Mouse (Mus musculus): Measurements from ENCODE around the gene Nr1h2. TPM values are rescaled to one million over a fixed set of nuclear protein-coding genes. Genes with fewer than 3 reads are reported as not detected.

Nr1h2 gene
- polyA plus RNA-seq, 1 experiment from 2014 or later, result 80.6 TPM

GRCm38 (mm10) chr7:44538756-44539624 lies 14.8 kb downstream of the Nr1h2 start:
- Histone ChIP-seq H3K27me3 (ENCODE audit: insufficient read depth, low read length) (no peaks in the 10 kb centered on the region), H3K4me2 (ENCODE audit: low read length) (no peak overlapping the region), H3K4me1 (replicated peaks; ENCODE audit: insufficient read depth, low read length) (no peaks in the 10 kb centered on the region), H3K9ac (ENCODE audit: low read depth, low read length) (no peak overlapping the region), H3K36me3 (ENCODE audit: insufficient read depth, low read length) (peaks cover 37% of the 10 kb centered on the region), H3K4me3 (replicated peaks; ENCODE audit: low read depth, low read length) (no peak overlapping the region), H3K9me3 (replicated peaks; ENCODE audit: low read length) (no peaks in the 10 kb centered on the region), H3K27ac (no peak overlapping the region)
- DNase-seq (ENCODE audit: low spot score) (no peak), ATAC-seq (replicated peaks; ENCODE audit: low FRiP score, low read depth) (no peak)
- no peak for TF ChIP-seq CTCF (IDR thresholded peaks at IDR 0.05; ENCODE audit: low read depth)
- 91% methylated on average over 41 of the region's 41 CpGs for WGBS

GRCm38 (mm10) chr7:44537496-44537895 lies 16.3 kb downstream of the Nr1h2 start:
- 90% methylated on average over 13 of the region's 13 CpGs for WGBS
- Histone ChIP-seq H3K4me2 (ENCODE audit: low read length) (no peak overlapping the region), H3K4me3 (replicated peaks; ENCODE audit: low read depth, low read length) (no peak overlapping the region), H3K9ac (ENCODE audit: low read depth, low read length) (no peak overlapping the region), H3K36me3 (ENCODE audit: insufficient read depth, low read length) (peaks cover 35% of the 10 kb centered on the region), H3K27ac (no peak overlapping the region), H3K9me3 (replicated peaks; ENCODE audit: low read length) (no peaks in the 10 kb centered on the region), H3K27me3 (ENCODE audit: insufficient read depth, low read length) (no peaks in the 10 kb centered on the region), H3K4me1 (replicated peaks; ENCODE audit: insufficient read depth, low read length) (no peaks in the 10 kb centered on the region)
- DNase-seq (ENCODE audit: low spot score) (no peak), ATAC-seq (replicated peaks; ENCODE audit: low FRiP score, low read depth) (no peak)
- TF ChIP-seq CTCF (IDR thresholded peaks at IDR 0.05; ENCODE audit: low read depth), result no peak

- no peak for DNase-seq (ENCODE audit: low spot score)
- WGBS, result 52% methylated on average over 7 of the region's 7 CpGs
- Histone ChIP-seq H3K4me3 (replicated peaks; ENCODE audit: low read depth, low read length) (no peak overlapping the region), H3K9me3 (replicated peaks; ENCODE audit: low read length) (no peaks in the 10 kb centered on the region), H3K27ac (no peak overlapping the region), H3K4me2 (ENCODE audit: low read length) (no peak overlapping the region), H3K9ac (ENCODE audit: low read depth, low read length) (no peak overlapping the region), H3K36me3 (ENCODE audit: insufficient read depth, low read length) (peaks cover 31% of the 10 kb centered on the region), H3K27me3 (ENCODE audit: insufficient read depth, low read length) (no peaks in the 10 kb centered on the region), H3K4me1 (replicated peaks; ENCODE audit: insufficient read depth, low read length) (no peaks in the 10 kb centered on the region)
- ATAC-seq (replicated peaks; ENCODE audit: low FRiP score, low read depth), result no peak
- TF ChIP-seq CTCF (IDR thresholded peaks at IDR 0.05; ENCODE audit: low read depth), result no peak
These were observed 16.7 kb downstream of the Nr1h2 start for GRCm38 (mm10) chr7:44537009-44537408.

GRCm38 (mm10) chr7:44536590-44536968 lies 17.2 kb downstream of the Nr1h2 start:
- Histone ChIP-seq H3K36me3 (ENCODE audit: insufficient read depth, low read length) (peaks cover 27% of the 10 kb centered on the region), H3K9me3 (replicated peaks; ENCODE audit: low read length) (no peaks in the 10 kb centered on the region), H3K4me1 (replicated peaks; ENCODE audit: insufficient read depth, low read length) (no peaks in the 10 kb centered on the region), H3K4me2 (ENCODE audit: low read length) (no peak overlapping the region), H3K9ac (ENCODE audit: low read depth, low read length) (no peak overlapping the region), H3K27me3 (ENCODE audit: insufficient read depth, low read length) (no peaks in the 10 kb centered on the region), H3K4me3 (replicated peaks; ENCODE audit: low read depth, low read length) (no peak overlapping the region), H3K27ac (no peak overlapping the region)
- no peak for DNase-seq (ENCODE audit: low spot score)
- 83% methylated on average over 6 of the region's 6 CpGs for WGBS
- ATAC-seq (replicated peaks; ENCODE audit: low FRiP score, low read depth), result no peak
- TF ChIP-seq CTCF (IDR thresholded peaks at IDR 0.05; ENCODE audit: low read depth), result no peak

- Histone ChIP-seq H3K36me3 (ENCODE audit: insufficient read depth, low read length) (peaks cover 20% of the 10 kb centered on the region), H3K4me1 (replicated peaks; ENCODE audit: insufficient read depth, low read length) (no peaks in the 10 kb centered on the region), H3K27me3 (ENCODE audit: insufficient read depth, low read length) (no peaks in the 10 kb centered on the region), H3K9ac (ENCODE audit: low read depth, low read length) (no peak overlapping the region), H3K4me3 (replicated peaks; ENCODE audit: low read depth, low read length) (no peak overlapping the region), H3K27ac (no peak overlapping the region), H3K9me3 (replicated peaks; ENCODE audit: low read length) (no peaks in the 10 kb centered on the region), H3K4me2 (ENCODE audit: low read length) (no peak overlapping the region)
- no peak for ATAC-seq (replicated peaks; ENCODE audit: low FRiP score, low read depth)
- 90% methylated on average over 27 of the region's 27 CpGs for WGBS
- DNase-seq (ENCODE audit: low spot score), result no peak
- no peak for TF ChIP-seq CTCF (IDR thresholded peaks at IDR 0.05; ENCODE audit: low read depth)
These were observed 17.8 kb downstream of the Nr1h2 start for GRCm38 (mm10) chr7:44535657-44536589.

- Histone ChIP-seq H3K9ac (ENCODE audit: low read depth, low read length) (no peak overlapping the region), H3K36me3 (ENCODE audit: insufficient read depth, low read length) (peaks cover 12% of the 10 kb centered on the region)
These were observed 18.9 kb downstream of the Nr1h2 start for GRCm38 (mm10) chr7:44534656-44535441.

More at GRCm38 (mm10) chr7:44534656-44535441, 18.9 kb downstream of the Nr1h2 start:
- Histone ChIP-seq H3K4me2 (ENCODE audit: low read length) (no peak overlapping the region), H3K27ac (no peak overlapping the region), H3K9me3 (replicated peaks; ENCODE audit: low read length) (no peaks in the 10 kb centered on the region), H3K27me3 (ENCODE audit: insufficient read depth, low read length) (no peaks in the 10 kb centered on the region), H3K4me1 (replicated peaks; ENCODE audit: insufficient read depth, low read length) (no peaks in the 10 kb centered on the region), H3K4me3 (replicated peaks; ENCODE audit: low read depth, low read length) (no peak overlapping the region)
- 82% methylated on average over 19 of the region's 19 CpGs for WGBS
- TF ChIP-seq CTCF (IDR thresholded peaks at IDR 0.05; ENCODE audit: low read depth), result peak; percentile 35; the same call in 1 of the 2 replicates
- ATAC-seq (replicated peaks; ENCODE audit: low FRiP score, low read depth) (no peak), DNase-seq (ENCODE audit: low spot score) (no peak)
